ENCODE assay signal across 9 mouse cellular contexts in genomic region chr11:55162670-55163069, GRCm38 (mm10). TPM values are rescaled to one million over a fixed set of nuclear protein-coding genes. Genes with fewer than 3 reads are reported as not detected.
A peak's percentile ranks its signal among the peaks of the same experiment; 100 is the strongest.
DNase-seq lines count a peak whose midpoint lies in the region; TF ChIP-seq lines count a peak whose summit lies in the region.
"Had no signal": no experiment of that assay in that cellular context is flagged by ENCODE, and none has a peak within 500 bp of the region (broad histone marks: within the 10 kb centered on the region; RNA-seq: fewer than 3 reads in every experiment).

No protein-coding gene starts in this region.

- TF ChIP-seq EP300 in heart, adult 2 months (IDR thresholded peaks at IDR 0.05; ENCODE audit: insufficient read depth, low read depth, low read length), result no peak

- no peak for TF ChIP-seq POLR2A in heart, adult 2 months (IDR thresholded peaks at IDR 0.05; ENCODE audit: insufficient read depth, low read depth, low read length)

- no peak overlapping the region for H3K9ac ChIP-seq in heart, adult 2 months (ENCODE audit: low read depth, low read length)
- H3K9ac ChIP-seq: lung, embryonic 15.5 days had no signal

- no peaks in the 10 kb centered on the region for H3K36me3 ChIP-seq in heart, adult 2 months (ENCODE audit: control insufficient read depth, insufficient read depth, low read length)
- no peaks in the 10 kb centered on the region for H3K36me3 ChIP-seq in C2C12 (ENCODE audit: control insufficient read depth, insufficient read depth)
- H3K36me3 ChIP-seq: lung, embryonic 15.5 days had no signal

- TF ChIP-seq CTCF in heart, adult 2 months (IDR thresholded peaks at IDR 0.05), result peak; percentile 71
- TF ChIP-seq CTCF in C2C12 (IDR thresholded peaks at IDR 0.05; ENCODE audit: control insufficient read depth, insufficient read depth, insufficient read length), result peak; percentile 63

- intact Hi-C loops in heart, adult 2 months (cut with DNase I), result no loop called here
- intact Hi-C loops in left cerebral cortex, postnatal 36 days (cut with DNase I), result loop anchor here (2.0 to 5.0 kb wide), 2 partner anchors 75 to 222 kb away; no protein-coding TSS in a partner anchor

- WGBS in heart, adult 2 months, result 47% methylated on average over 9 of the region's 9 CpGs

- H3ac ChIP-seq in C2C12 (ENCODE audit: control insufficient read depth, insufficient read length, low read depth), result no peak overlapping the region

- H3K4me1 ChIP-seq in heart, adult 2 months (ENCODE audit: control insufficient read depth, insufficient read depth, low read length), result no peaks in the 10 kb centered on the region
- H3K4me1 ChIP-seq: lung, embryonic 15.5 days had no signal

- H3K79me3 ChIP-seq in C2C12 (ENCODE audit: low read depth), result no peaks in the 10 kb centered on the region

- H3K27me3 ChIP-seq in heart, adult 2 months (ENCODE audit: control insufficient read depth, insufficient read depth, low read length), result no peaks in the 10 kb centered on the region
- peaks cover 11% of the 10 kb centered on the region for H3K27me3 ChIP-seq in C2C12 (ENCODE audit: control insufficient read depth, insufficient read depth, insufficient read length)
- H3K27me3 ChIP-seq: lung, embryonic 15.5 days had no signal

- no peaks in the 10 kb centered on the region for H3K79me2 ChIP-seq in heart, adult 2 months (replicated peaks; ENCODE audit: control insufficient read depth, insufficient read depth, low read length)
- no peaks in the 10 kb centered on the region for H3K79me2 ChIP-seq in C2C12 (ENCODE audit: control insufficient read depth, insufficient read depth)

- H3K4me3 ChIP-seq in heart, adult 2 months, result no peak overlapping the region
- H3K4me3 ChIP-seq in C2C12 (ENCODE audit: insufficient read depth, poor library complexity, severe bottlenecking), result no peak overlapping the region
- H3K4me3 ChIP-seq: lung, embryonic 15.5 days had no signal

- DNase-seq in heart, adult 2 months, result peak; percentile 26 to 44
- no peak for DNase-seq in heart, adult 8-10 months (ENCODE audit: low spot score)
- DNase-seq in adrenal gland, postnatal 10 days, result peak; percentile 77
- DNase-seq in frontal cortex, postnatal 36 days (ENCODE audit: low spot score in 2 of 2), result peak; percentile 58 to 74
- peak; percentile 48 to 55 for DNase-seq in left cerebral cortex, postnatal 36 days (ENCODE audit: low spot score in 2 of 2)
- peak; percentile 76 for DNase-seq in naive thymus-derived CD4-positive, alpha-beta T cell, adult 2 months (ENCODE audit: low read depth)
- peak; percentile 68 to 70 for DNase-seq in thymus, postnatal 36 days

- no peak overlapping the region for H3K27ac ChIP-seq in heart, adult 2 months
- H3K27ac ChIP-seq: lung, embryonic 15.5 days had no signal

TF ChIP-seq in C2C12, 6 proteins besides CTCF, POLR2A, EP300 and RAD21:
- no peak for TF ChIP-seq CEBPB (IDR thresholded peaks at IDR 0.05; ENCODE audit: low read depth)
- no peak for TF ChIP-seq MYOG (IDR thresholded peaks at IDR 0.05; ENCODE audit: control insufficient read depth, extremely low read depth, insufficient read length)
- TF ChIP-seq MYOD1 (IDR thresholded peaks at IDR 0.05; ENCODE audit: control insufficient read depth, insufficient read length, low read depth), result no peak
- TF ChIP-seq USF1 (IDR thresholded peaks at IDR 0.05; ENCODE audit: low read depth), result no peak
- TF ChIP-seq MAX (IDR thresholded peaks at IDR 0.05), result no peak
- no peak for TF ChIP-seq FOSL1 (IDR thresholded peaks at IDR 0.05; ENCODE audit: insufficient read depth, low read length, poor library complexity, severe bottlenecking)

RNA-seq across cellular contexts. Expression of gene Slc36a3, which starts 11.2 kb away (rescaled TPM):
- not detected for total RNA-seq in heart, adult 2 months (2021)
- polyA plus RNA-seq in heart, adult 2 months (2012; rRNA removed), result not detected in 2 replicates
- total RNA-seq in heart, adult 8-10 months (2022), result not detected
- polyA plus RNA-seq in C2C12 (2012; fragmentation: generic; extraction: Trizol), result 0.01 TPM
- not detected for total RNA-seq in adrenal gland, postnatal 10 days (2021)
- not detected for total RNA-seq in left cerebral cortex, postnatal 36 days (2021)
- polyA plus RNA-seq: lung, embryonic 15.5 days had no signal

RNA-seq across cellular contexts. Expression of gene Slc36a2, which starts 22.2 kb away (rescaled TPM):
- total RNA-seq in heart, adult 2 months (2021), result 10 to 100 TPM; 10.6 to 12.1 TPM
- polyA plus RNA-seq in heart, adult 2 months (2012; rRNA removed), result 70.1 and 80.6 TPM in 2 replicates
- total RNA-seq in heart, adult 8-10 months (2022), result 10 to 100 TPM in 3 of 4 experiments, 1 to 10 TPM in 1; 10.0 to 14.0 (median 12.0) TPM
- polyA plus RNA-seq in C2C12 (2012; fragmentation: generic; extraction: Trizol), result not detected
- 100 to 1,000 TPM; 213 to 290 TPM for total RNA-seq in adrenal gland, postnatal 10 days (2021)
- under 1 TPM; 0.20 to 0.32 TPM for total RNA-seq in left cerebral cortex, postnatal 36 days (2021)

RNA-seq across cellular contexts. Expression of gene Slc36a1, which starts 41.5 kb away (rescaled TPM):
- total RNA-seq in heart, adult 2 months (2021), result 10 to 100 TPM; 11.4 to 13.2 TPM
- 11.4 and 11.9 TPM in 2 replicates for polyA plus RNA-seq in heart, adult 2 months (2012; rRNA removed)
- total RNA-seq in heart, adult 8-10 months (2022), result 10 to 100 TPM in 3 of 4 experiments, 1 to 10 TPM in 1; 8.8 to 12.1 (median 10.4) TPM
- polyA plus RNA-seq in C2C12 (2012; fragmentation: generic; extraction: Trizol), result 4.5 TPM
- total RNA-seq in adrenal gland, postnatal 10 days (2021), result 10 to 100 TPM; 24.5 to 26.9 TPM
- total RNA-seq in left cerebral cortex, postnatal 36 days (2021), result 10 to 100 TPM; 75.4 to 76.4 TPM

Comparison
In these comparisons a context has a peak if more than half of its experiments do, and no peak if none do; other contexts are left out.
1. RNA of gene Slc36a2, which starts 22.2 kb away (total RNA-seq): 213 to 290 TPM in adrenal gland, postnatal 10 days; 10.0 to 14.0 TPM in heart, adult 8-10 months, 10.6 to 12.1 TPM in heart, adult 2 months and 0.20 to 0.32 TPM in left cerebral cortex, postnatal 36 days; every median in the first group is over 10 times any median in the second.